Mouse (Mus musculus) heart, embryonic 16.5 days (tissue): Measurements from ENCODE around the gene Tpx2. TPM values are rescaled to one million over a fixed set of nuclear protein-coding genes. Genes with fewer than 3 reads are reported as not detected.

Source experiments
- ATAC-seq: fragments of 200-750 bp; cut with Nextera tagmentation; replicated peaks from 2 replicates; pipeline ENCODE4 v1.8.0; 2017; ENCODE audit warnings: moderate number of reproducible peaks; ENCODE audit not compliant: insufficient read depth, low FRiP score; ENCODE audit errors: extremely low read depth
- H3K27ac ChIP-seq: fragments of 300-500 bp; sonication (generic); 2 replicates; pipeline ENCODE4 v1.5.1; 2014; ENCODE audit warnings: mild to moderate bottlenecking, low read length, control low read depth, moderate library complexity
- H3K27me3 ChIP-seq: fragments of 300-500 bp; sonication (generic); 2 replicates; pipeline ENCODE4 v1.6.1; 2014; ENCODE audit warnings: low read length, mixed read lengths; ENCODE audit not compliant: control insufficient read depth, insufficient read depth
- H3K36me3 ChIP-seq: fragments of 300-500 bp; sonication (generic); 2 replicates; pipeline ENCODE4 v1.6.1; 2014; ENCODE audit not compliant: control insufficient read depth, insufficient read depth
- H3K4me1 ChIP-seq: fragments of 300-500 bp; sonication (generic); 2 replicates; pipeline ENCODE4 v1.6.1; 2014; ENCODE audit warnings: low read length, mixed read lengths; ENCODE audit not compliant: control insufficient read depth, insufficient read depth
- H3K4me2 ChIP-seq: fragments of 300-500 bp; sonication (generic); 2 replicates; pipeline ENCODE4 v1.6.1; 2014; ENCODE audit warnings: low read depth, mild to moderate bottlenecking, control low read depth, low read length
- H3K4me3 ChIP-seq: fragments of 300-500 bp; sonication (generic); 2 replicates; pipeline ENCODE4 v1.5.1; 2014; ENCODE audit warnings: mild to moderate bottlenecking, control low read depth, low read length
- H3K9ac ChIP-seq: fragments of 300-500 bp; sonication (generic); 2 replicates; pipeline ENCODE4 v1.6.1; 2014; ENCODE audit warnings: low read length, control low read depth
- H3K9me3 ChIP-seq: fragments of 300-500 bp; sonication (generic); replicated peaks from 2 replicates; pipeline ENCODE4 v1.6.1; 2016; ENCODE audit warnings: low read length; ENCODE audit not compliant: control insufficient read depth
- WGBS: fragments of 180-500 bp; shearing (Covaris S2); extraction: QIAGEN DNeasy Blood & Tissue Kit; methylation state at CpG from one replicate; pipeline ENCODE4 v1.1.7; 2014; 5-methylcytosine and 5-hydroxymethylcytosine counted together
- polyA plus RNA-seq: library from polyadenylated mRNA; unstranded; fragments of >200 nt; fragmentation: Nextera tagmentation; extraction: Ambion mirVana; gene quantifications from 2 replicates; pipeline ENCODE4 v1.2.1, GENCODE M21; 2015

The Tpx2 gene
- polyA plus RNA-seq, 1 experiment from 2014 or later: 55.1 TPM

DNA sequence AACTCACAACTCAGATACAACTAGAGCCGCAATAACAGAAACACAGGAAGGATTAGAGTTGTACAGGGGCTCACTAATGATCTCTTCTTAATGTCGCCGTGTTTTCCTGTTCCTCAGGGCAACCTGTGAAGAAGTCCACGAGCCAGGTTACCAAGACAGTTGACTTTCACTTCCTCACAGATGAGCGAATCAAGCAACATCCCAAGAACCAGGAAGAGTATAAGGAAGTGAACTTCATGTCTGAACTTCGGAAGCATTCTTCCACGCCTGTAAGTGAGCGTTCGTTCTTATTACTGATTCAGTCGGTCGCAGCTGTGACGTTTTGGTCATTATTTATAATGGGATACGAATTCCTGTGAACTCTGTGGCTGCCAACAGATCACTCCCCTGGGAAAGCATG lies 33.1 kb downstream of the Tpx2 start:
- no peaks in the 10 kb centered on the region for H3K4me1 ChIP-seq
- H3K9me3 ChIP-seq: no peaks in the 10 kb centered on the region
- H3K9ac ChIP-seq: no peak overlapping the region
- WGBS: 93% methylated on average over 13 of the region's 13 CpGs
- H3K27ac ChIP-seq: no peak overlapping the region
- ATAC-seq: no peak
- no peak overlapping the region for H3K4me2 ChIP-seq
- H3K27me3 ChIP-seq: no peaks in the 10 kb centered on the region
- H3K36me3 ChIP-seq: peaks cover 68% of the 10 kb centered on the region
- no peak overlapping the region for H3K4me3 ChIP-seq

- no peak overlapping the region for H3K4me3 ChIP-seq
- H3K36me3 ChIP-seq: peaks cover 66% of the 10 kb centered on the region
- ATAC-seq: no peak
- no peak overlapping the region for H3K9ac ChIP-seq
- WGBS: 91% methylated on average over 6 of the region's 6 CpGs
- H3K27ac ChIP-seq: no peak overlapping the region
- no peak overlapping the region for H3K4me2 ChIP-seq
- H3K27me3 ChIP-seq: no peaks in the 10 kb centered on the region
- no peaks in the 10 kb centered on the region for H3K4me1 ChIP-seq
- no peaks in the 10 kb centered on the region for H3K9me3 ChIP-seq
These were observed 36.4 kb downstream of the Tpx2 start for GRCm38 (mm10) chr2:152884101-152884645.

- H3K27me3 ChIP-seq: no peaks in the 10 kb centered on the region
- no peak for ATAC-seq
- 86% methylated on average over 3 of the region's 3 CpGs for WGBS
- H3K4me1 ChIP-seq: no peaks in the 10 kb centered on the region
- no peak overlapping the region for H3K27ac ChIP-seq
- no peaks in the 10 kb centered on the region for H3K9me3 ChIP-seq
- no peak overlapping the region for H3K9ac ChIP-seq
- no peak overlapping the region for H3K4me2 ChIP-seq
- no peak overlapping the region for H3K4me3 ChIP-seq
- peaks cover 54% of the 10 kb centered on the region for H3K36me3 ChIP-seq
These were observed 39.5 kb downstream of the Tpx2 start for GRCm38 (mm10) chr2:152887230-152887629.

GRCm38 (mm10) chr2:152888774-152889173 lies 41.0 kb downstream of the Tpx2 start:
- no peak overlapping the region for H3K9ac ChIP-seq
- H3K4me2 ChIP-seq: no peak overlapping the region
- peaks cover 61% of the 10 kb centered on the region for H3K36me3 ChIP-seq
- no peaks in the 10 kb centered on the region for H3K9me3 ChIP-seq
- H3K4me1 ChIP-seq: no peaks in the 10 kb centered on the region
- H3K27ac ChIP-seq: no peak overlapping the region
- ATAC-seq: no peak
- 89% methylated on average over 5 of the region's 5 CpGs for WGBS
- H3K4me3 ChIP-seq: no peak overlapping the region
- no peaks in the 10 kb centered on the region for H3K27me3 ChIP-seq

DNA sequence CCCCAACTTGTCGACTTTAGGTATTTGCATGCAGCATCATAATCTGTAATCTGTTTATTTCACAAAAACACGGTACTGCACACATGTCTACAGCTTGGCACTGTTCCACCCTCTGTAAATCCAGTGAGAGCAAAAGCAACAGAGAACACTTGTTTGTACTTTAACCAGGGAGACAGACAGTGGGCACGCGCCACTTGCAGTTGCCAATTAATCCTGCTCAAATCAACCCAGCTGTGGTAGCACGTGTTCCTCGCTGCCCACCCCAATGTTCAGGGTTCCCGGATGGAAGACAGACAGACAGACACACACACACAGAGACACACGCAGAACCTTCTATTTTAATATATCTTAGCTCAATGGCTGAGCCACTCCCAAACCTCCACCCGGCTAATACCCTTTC lies 48.1 kb downstream of the Tpx2 start:
- no peak for ATAC-seq
- Histone ChIP-seq H3K9me3 (no peaks in the 10 kb centered on the region), H3K4me3 (no peak overlapping the region), H3K9ac (no peak overlapping the region), H3K4me1 (no peaks in the 10 kb centered on the region), H3K36me3 (peaks cover 41% of the 10 kb centered on the region), H3K27ac (no peak overlapping the region), H3K4me2 (no peak overlapping the region), H3K27me3 (no peaks in the 10 kb centered on the region)
- WGBS: 93% methylated on average over 9 of the region's 9 CpGs

DNA sequence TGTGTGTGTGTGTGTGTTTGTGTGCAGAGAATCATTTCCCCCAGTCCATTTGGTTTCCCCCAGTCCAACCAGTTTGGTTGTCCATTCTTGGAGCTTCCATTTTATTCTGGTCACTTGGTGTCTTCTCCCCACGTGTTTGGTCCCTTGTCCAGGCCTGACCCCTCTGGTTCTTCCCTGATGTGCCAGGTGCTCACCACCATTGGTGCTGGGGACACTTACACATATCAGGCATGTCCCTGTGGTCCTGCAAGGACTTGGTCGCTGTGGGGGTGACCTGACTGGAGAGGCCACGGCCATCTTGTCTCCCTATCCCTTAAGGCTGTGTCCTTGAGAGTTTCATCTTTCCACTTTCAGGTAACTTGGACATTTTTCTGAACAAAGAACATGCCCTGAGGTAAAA lies 49.2 kb downstream of the Tpx2 start:
- H3K27me3 ChIP-seq: no peaks in the 10 kb centered on the region
- H3K9ac ChIP-seq: no peak overlapping the region
- ATAC-seq: no peak
- H3K9me3 ChIP-seq: no peaks in the 10 kb centered on the region
- 84% methylated on average over 3 of the region's 3 CpGs for WGBS
- peaks cover 33% of the 10 kb centered on the region for H3K36me3 ChIP-seq
- no peak overlapping the region for H3K27ac ChIP-seq
- H3K4me2 ChIP-seq: no peak overlapping the region
- H3K4me3 ChIP-seq: no peak overlapping the region
- H3K4me1 ChIP-seq: no peaks in the 10 kb centered on the region

DNA sequence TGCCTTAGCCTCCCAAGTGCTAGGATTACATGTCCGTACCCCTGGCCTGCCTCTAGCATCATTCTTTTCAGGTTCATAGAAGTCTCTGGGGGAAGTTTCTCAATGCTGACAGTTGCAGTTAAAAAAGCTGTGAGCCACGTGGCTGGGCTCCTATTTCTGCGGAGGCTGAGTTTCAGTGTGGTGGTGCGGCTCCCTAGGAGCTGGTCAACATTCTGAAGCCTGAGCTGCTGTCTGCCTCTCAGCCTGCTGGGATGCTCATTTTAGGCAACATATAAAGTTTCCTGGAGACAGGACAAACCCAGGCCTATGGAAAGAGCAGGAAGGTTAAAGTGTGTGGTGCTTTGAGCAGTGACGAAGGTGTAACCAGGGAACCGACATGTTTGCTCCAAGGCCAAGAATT lies 51.2 kb downstream of the Tpx2 start:
- peaks cover 17% of the 10 kb centered on the region for H3K36me3 ChIP-seq
- 74% methylated on average over 6 of the region's 6 CpGs for WGBS
- no peak for ATAC-seq
- H3K9ac ChIP-seq: no peak overlapping the region
- H3K9me3 ChIP-seq: no peaks in the 10 kb centered on the region
- no peak overlapping the region for H3K27ac ChIP-seq
- no peak overlapping the region for H3K4me3 ChIP-seq
- no peak overlapping the region for H3K4me2 ChIP-seq
- peaks cover under 1% of the 10 kb centered on the region; the same call in 1 of the 2 replicates for H3K4me1 ChIP-seq
- no peaks in the 10 kb centered on the region for H3K27me3 ChIP-seq

- ATAC-seq: no peak
- Histone ChIP-seq H3K27ac (no peak overlapping the region), H3K4me3 (no peak overlapping the region), H3K4me2 (no peak overlapping the region), H3K27me3 (no peaks in the 10 kb centered on the region), H3K9me3 (no peaks in the 10 kb centered on the region), H3K36me3 (0 out of 2 replicates have a peak, but pooled peaks cover 2% of the 10 kb centered on the region), H3K9ac (no peak overlapping the region), H3K4me1 (peaks cover 23% of the 10 kb centered on the region)
- 89% methylated on average over 15 of the region's 15 CpGs for WGBS
These were observed 53.5 kb downstream of the Tpx2 start for GRCm38 (mm10) chr2:152901296-152901695.

DNA sequence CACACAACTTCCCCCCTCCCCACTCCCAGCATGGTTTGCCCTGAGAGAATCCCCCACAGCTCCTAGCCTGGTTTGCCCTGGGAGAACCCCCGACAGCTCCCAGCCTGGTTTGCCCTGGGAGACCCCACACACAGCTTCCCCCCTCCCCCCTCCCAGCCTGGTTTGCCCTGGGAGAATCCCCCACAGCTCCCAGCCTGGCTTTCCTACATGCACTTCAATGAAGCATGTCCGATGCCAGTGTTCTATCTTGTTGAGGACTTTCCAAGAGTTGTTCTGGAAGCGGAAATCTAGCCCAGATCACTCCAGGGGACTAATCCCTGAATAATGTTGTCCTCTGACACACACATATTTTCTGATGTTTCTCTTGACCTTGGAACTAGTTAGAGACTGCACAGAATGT lies 54.9 kb downstream of the Tpx2 start:
- H3K27ac ChIP-seq: no peak overlapping the region
- H3K36me3 ChIP-seq: 0 out of 2 replicates have a peak, but pooled peaks cover 2% of the 10 kb centered on the region
- 61% methylated on average over 3 of the region's 3 CpGs for WGBS
- H3K4me1 ChIP-seq: peaks cover 32% of the 10 kb centered on the region
- no peak for ATAC-seq
- H3K27me3 ChIP-seq: no peaks in the 10 kb centered on the region
- no peak overlapping the region for H3K9ac ChIP-seq
- H3K4me2 ChIP-seq: no peak overlapping the region
- H3K9me3 ChIP-seq: no peaks in the 10 kb centered on the region
- no peak overlapping the region for H3K4me3 ChIP-seq
